Mouse (Mus musculus): Measurements from ENCODE around the gene Map4k2. TPM values are rescaled to one million over a fixed set of nuclear protein-coding genes. Genes with fewer than 3 reads are reported as not detected.

Gene Map4k2
- total and polyA plus RNA-seq, 3 experiments: 8.0 to 22.3 TPM; not detected in 1

GRCm38 (mm10) chr19:6399285-6400095, 58.6 kb downstream of the Map4k2 start, which contains the start of gene Rasgrp2 (continued):
- no peak for TF ChIP-seq SMC3 (IDR thresholded peaks at IDR 0.05; ENCODE audit: low read depth, low read length)
- no peak; the same call in 1 of the 2 replicates for TF ChIP-seq ELF1 (IDR thresholded peaks at IDR 0.05; ENCODE audit: low read depth, low read length)
- no peak for TF ChIP-seq MAFK (IDR thresholded peaks at IDR 0.05; ENCODE audit: borderline replicate concordance, low read depth, low read length)
- TF ChIP-seq RAD21 (IDR thresholded peaks at IDR 0.05; ENCODE audit: low read depth, low read length): no peak
- TF ChIP-seq TAL1 (IDR thresholded peaks at IDR 0.05; ENCODE audit: low read length): no peak
- no peak for TF ChIP-seq USF2 (IDR thresholded peaks at IDR 0.05; ENCODE audit: borderline replicate concordance in 1 of 2, insufficient read depth in 1 of 2, low read depth in 1 of 2, low read length in 2 of 2)
- no peak for TF ChIP-seq ZNF384 (IDR thresholded peaks at IDR 0.05; ENCODE audit: low read depth, low read length)
- TF ChIP-seq TCF12 (IDR thresholded peaks at IDR 0.05; ENCODE audit: low read depth, low read length): peak; percentile 22; the same call in 1 of the 2 replicates
- TF ChIP-seq KAT2A (conservative IDR thresholded peaks at IDR 0.05; ENCODE audit: low read depth, low read length): no peak
- no peak; the same call in 1 of the 2 replicates for TF ChIP-seq HCFC1 (IDR thresholded peaks at IDR 0.05; ENCODE audit: low read depth, low read length)
- TF ChIP-seq UBTF (IDR thresholded peaks at IDR 0.05; ENCODE audit: borderline replicate concordance, insufficient read depth, low read depth, low read length): peak; percentile 72; the same call in 1 of the 2 replicates
- TF ChIP-seq MXI1 (IDR thresholded peaks at IDR 0.05; ENCODE audit: low read depth, low read length): peak; percentile 32; the same call in 1 of the 2 replicates
- no peak for TF ChIP-seq MYC (IDR thresholded peaks at IDR 0.05; ENCODE audit: low read depth, low read length)
- 0 out of 4 replicates have a peak, but pooled peaks of 1 of the 2 experiments have one; percentile 30 for TF ChIP-seq POLR2A (IDR thresholded peaks at IDR 0.05; ENCODE audit: control insufficient read depth in 1 of 2, insufficient read depth in 1 of 2, low read depth in 1 of 2, low read length in 2 of 2, poor library complexity in 1 of 2)
- TF ChIP-seq NRF1 (IDR thresholded peaks at IDR 0.05; ENCODE audit: insufficient read depth, low read depth, low read length, poor library complexity, severe bottlenecking): 0 out of 2 replicates have a peak, but pooled peaks have one; percentile 3

DNA sequence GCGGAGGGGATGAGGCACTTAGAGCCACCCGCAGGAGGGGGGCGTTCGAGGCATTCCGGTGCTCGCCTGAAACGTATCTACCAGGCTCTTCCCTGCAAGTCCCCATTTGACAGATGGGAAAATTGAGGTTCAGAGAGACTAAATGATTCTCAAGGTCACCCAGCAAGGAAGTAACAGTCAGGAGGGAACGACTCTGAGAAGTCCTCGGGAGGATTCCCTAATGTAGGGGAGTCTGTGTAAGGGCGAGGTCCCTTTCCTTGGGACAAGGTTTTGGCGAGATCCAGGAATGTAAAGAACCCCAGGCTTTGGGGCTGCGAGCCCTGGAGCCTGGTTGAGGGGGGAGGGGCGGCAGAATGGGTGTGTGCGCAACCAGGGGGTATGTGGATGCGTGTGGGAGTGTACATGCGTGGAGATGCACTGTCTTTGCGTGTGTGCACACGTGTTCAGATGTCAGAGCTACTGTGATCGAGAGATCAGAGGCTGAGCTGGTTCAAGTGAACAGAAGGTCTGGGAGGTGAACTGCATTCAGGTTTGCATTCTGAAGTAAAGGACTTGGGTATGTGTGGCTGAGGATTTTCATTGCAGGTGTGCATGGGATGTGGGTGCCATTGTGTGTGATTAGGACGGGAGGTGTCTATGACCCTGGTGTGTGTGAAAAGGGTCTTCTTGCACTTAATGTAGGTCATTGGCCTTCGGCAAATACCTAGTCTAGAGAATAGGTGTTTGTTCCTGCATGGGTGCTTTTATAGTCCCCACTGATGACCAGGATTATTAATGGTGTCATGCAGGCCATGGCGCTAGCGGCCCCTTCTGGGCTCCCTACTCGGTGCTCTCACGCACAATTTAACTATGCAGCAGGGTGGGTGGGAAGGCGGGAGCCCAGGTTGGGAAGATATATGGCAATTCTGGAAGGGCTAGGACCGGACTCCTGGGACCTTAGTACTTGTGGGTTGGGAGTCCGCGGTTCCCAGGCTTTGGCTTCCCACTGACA, 59.5 kb downstream of the Map4k2 start:
- H3K9me3 ChIP-seq (replicated peaks; ENCODE audit: insufficient read depth, low read length): no peaks in the 10 kb centered on the region
- peak overlapping the region; percentile 75 for H3K9ac ChIP-seq (ENCODE audit: control insufficient read depth, low read depth, low read length, poor library complexity, severe bottlenecking)
- TF ChIP-seq TAL1 (IDR thresholded peaks at IDR 0.05; ENCODE audit: low read length) (no peak), MAX (IDR thresholded peaks at IDR 0.05; ENCODE audit: low read length) (peak; percentile 93), USF1 (IDR thresholded peaks at IDR 0.05; ENCODE audit: low read depth, low read length) (peak; percentile 39; the same call in 1 of the 2 replicates), NELFE (IDR thresholded peaks at IDR 0.05; ENCODE audit: low read depth, low read length) (no peak), CHD2 (IDR thresholded peaks at IDR 0.05; ENCODE audit: low read length) (no peak), SIN3A (IDR thresholded peaks at IDR 0.05; ENCODE audit: low read length) (peak; percentile 70; the same call in 1 of the 2 replicates), MYC (IDR thresholded peaks at IDR 0.05; ENCODE audit: low read depth, low read length) (peak; percentile 68; the same call in 1 of the 2 replicates), HCFC1 (IDR thresholded peaks at IDR 0.05; ENCODE audit: low read depth, low read length) (no peak), RAD21 (IDR thresholded peaks at IDR 0.05; ENCODE audit: low read depth, low read length) (no peak), NRF1 (IDR thresholded peaks at IDR 0.05; ENCODE audit: insufficient read depth, low read depth, low read length, poor library complexity, severe bottlenecking) (peak; percentile 28; the same call in 1 of the 2 replicates), CTCF (IDR thresholded peaks at IDR 0.05 in 2 of 3, conservative IDR thresholded peaks at IDR 0.05 in 1 of 3; ENCODE audit: control insufficient read depth in 1 of 3, insufficient read depth in 1 of 3, low read depth in 2 of 3, low read length in 3 of 3, poor library complexity in 1 of 3, severe bottlenecking in 1 of 3) (peak in 1 of 3 experiments; percentile 22; a peak in 1 of 6 replicates), EP300 (IDR thresholded peaks at IDR 0.05; ENCODE audit: low read depth in 1 of 2, low read length in 2 of 2) (no peak), MAFK (IDR thresholded peaks at IDR 0.05; ENCODE audit: borderline replicate concordance, low read depth, low read length) (no peak), MAZ (IDR thresholded peaks at IDR 0.05; ENCODE audit: low read depth, low read length) (no peak), MYB (IDR thresholded peaks at IDR 0.05; ENCODE audit: low read depth, low read length) (no peak), MXI1 (IDR thresholded peaks at IDR 0.05; ENCODE audit: low read depth, low read length) (peak; percentile 98), TBP (IDR thresholded peaks at IDR 0.05; ENCODE audit: low read depth, low read length) (no peak)
- peak overlapping the region; percentile 56 to 82 for H3K4me3 ChIP-seq (ENCODE audit: control insufficient read depth in 1 of 2, insufficient read depth in 1 of 2, low read depth in 2 of 2, low read length in 2 of 2)
- no peaks in the 10 kb centered on the region for H3K27me3 ChIP-seq (ENCODE audit: control insufficient read depth in 1 of 2, insufficient read depth in 2 of 2, low read length in 2 of 2)
- H3K79me2 ChIP-seq (ENCODE audit: control insufficient read depth, insufficient read depth, low read length, poor library complexity): peaks cover 2% of the 10 kb centered on the region; the same call in 1 of the 2 replicates
- peak overlapping the region; percentile 9; the same call in 1 of the 2 replicates for H3K27ac ChIP-seq (ENCODE audit: control insufficient read depth, low read depth, low read length)
- DNase-seq (ENCODE audit: low read depth, low spot score): peak; percentile 74
- peaks cover 0 to 22% of the 10 kb centered on the region in 2 experiments; a peak in 3 of 4 replicates for H3K4me1 ChIP-seq (ENCODE audit: control insufficient read depth in 1 of 2, insufficient read depth in 2 of 2, low read length in 2 of 2)
- peaks cover 0 to 4% of the 10 kb centered on the region in 2 experiments; a peak in 2 of 4 replicates for H3K36me3 ChIP-seq (ENCODE audit: control insufficient read depth in 1 of 2, insufficient read depth in 2 of 2, low read length in 2 of 2)
